Mouse (Mus musculus) stomach, postnatal 0 days (tissue): Measurements from ENCODE around the gene Olfr659.

Experiments
- CTCF ChIP-seq: IDR thresholded peaks from 2 replicates; pipeline ENCODE4 v1.5.1; 2016; ENCODE audit warnings: antibody characterized with exemption, low read depth, mild to moderate bottlenecking, moderate library complexity
- EP300 ChIP-seq: optimal IDR thresholded peaks from 2 replicates; pipeline ENCODE3; 2016; ENCODE audit warnings: antibody characterized with exemption

GRCm38 (mm10) chr7:104646841-104647482 is 19.6 kb upstream of the Olfr659 start, which contains the start of gene Olfr658:
- TF ChIP-seq CTCF (peak; percentile 69), EP300 (no peak)
